Mouse (Mus musculus): ENCODE results near the gene Rfpl4.

DNA sequence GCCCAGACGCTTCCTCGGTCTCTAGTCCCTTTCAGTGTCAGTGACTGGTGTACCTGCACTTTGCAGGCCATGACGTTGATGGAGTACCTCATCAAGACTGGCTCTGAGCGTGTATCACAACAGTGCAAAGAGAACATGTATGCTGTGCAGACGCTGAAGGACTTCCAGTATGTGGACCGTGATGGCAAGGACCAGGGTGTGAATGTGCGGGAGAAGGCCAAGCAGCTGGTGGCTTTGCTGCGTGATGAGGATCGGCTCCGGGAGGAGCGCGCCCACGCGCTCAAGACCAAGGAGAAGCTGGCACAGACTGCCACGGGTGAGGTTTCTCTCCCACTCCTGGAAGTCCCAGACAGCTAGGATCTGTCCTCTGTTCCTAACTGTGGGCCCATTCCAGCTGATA lies 26.9 kb downstream of the Rfpl4 start:
- no peak for TF ChIP-seq POLR2A (IDR thresholded peaks at IDR 0.05; ENCODE audit: insufficient read length, low read depth)
- no peak for TF ChIP-seq USF1 (IDR thresholded peaks at IDR 0.05; ENCODE audit: low read depth)
- no peak for TF ChIP-seq CEBPB (IDR thresholded peaks at IDR 0.05; ENCODE audit: insufficient read depth, poor library complexity, severe bottlenecking)
- no peak for TF ChIP-seq TCF3 (IDR thresholded peaks at IDR 0.05; ENCODE audit: insufficient read length, low read depth)
- TF ChIP-seq MYOD1 (IDR thresholded peaks at IDR 0.05; ENCODE audit: control insufficient read depth in 1 of 3, insufficient read length in 2 of 3, low read depth in 2 of 3): no peak
- no peak for TF ChIP-seq E2F4 (IDR thresholded peaks at IDR 0.05; ENCODE audit: insufficient read depth)
- no peak for TF ChIP-seq MAX (IDR thresholded peaks at IDR 0.05; ENCODE audit: low read depth)
- no peak for TF ChIP-seq POLR2AphosphoS2 (IDR thresholded peaks at IDR 0.05; ENCODE audit: insufficient read length, low read depth)
- TF ChIP-seq TCF12 (IDR thresholded peaks at IDR 0.05; ENCODE audit: insufficient read depth, poor library complexity, severe bottlenecking): no peak
- TF ChIP-seq REST (IDR thresholded peaks at IDR 0.05; ENCODE audit: insufficient read depth, insufficient read length): no peak
- no peak for TF ChIP-seq SRF (IDR thresholded peaks at IDR 0.05; ENCODE audit: control insufficient read depth, insufficient read length, low read depth)

All from myocyte (in vitro differentiated cells).